Mouse (Mus musculus): ENCODE data around the gene Nlk. TPM values are rescaled to one million over a fixed set of nuclear protein-coding genes. Genes with fewer than 3 reads are reported as not detected.
A peak's percentile ranks its signal among the peaks of the same experiment; 100 is the strongest.

The Nlk gene
- 12.0 and 14.0 TPM in 2 replicates for polyA plus RNA-seq (2015; fragmentation: Nextera tagmentation; extraction: Ambion mirVana)

- 0% methylated on average over 55 of the region's 65 CpGs for WGBS
- peak within 1 kb of the TSS; percentile 88 for H3K27ac ChIP-seq
- H3K4me1 ChIP-seq: peaks cover 28% of the 10 kb centered on the region
- no peaks in the 10 kb centered on the region for H3K27me3 ChIP-seq
- no peaks in the 10 kb centered on the region for H3K36me3 ChIP-seq
- peak; percentile 100 for ATAC-seq (ENCODE audit: borderline replicate concordance, extremely low read depth, low FRiP score, low TSS enrichment)
- H3K4me3 ChIP-seq: peak within 1 kb of the TSS; percentile 90
- peak within 1 kb of the TSS; percentile 61 for H3K4me2 ChIP-seq
- no peaks in the 10 kb centered on the region for H3K9me3 ChIP-seq
- peak within 1 kb of the TSS; percentile 89 for H3K9ac ChIP-seq
These were observed at the start of gene Nlk for GRCm38 (mm10) chr11:78696777-78697752. Gene Nlk, minus strand, starts transcription at chr11:78697373.

DNA sequence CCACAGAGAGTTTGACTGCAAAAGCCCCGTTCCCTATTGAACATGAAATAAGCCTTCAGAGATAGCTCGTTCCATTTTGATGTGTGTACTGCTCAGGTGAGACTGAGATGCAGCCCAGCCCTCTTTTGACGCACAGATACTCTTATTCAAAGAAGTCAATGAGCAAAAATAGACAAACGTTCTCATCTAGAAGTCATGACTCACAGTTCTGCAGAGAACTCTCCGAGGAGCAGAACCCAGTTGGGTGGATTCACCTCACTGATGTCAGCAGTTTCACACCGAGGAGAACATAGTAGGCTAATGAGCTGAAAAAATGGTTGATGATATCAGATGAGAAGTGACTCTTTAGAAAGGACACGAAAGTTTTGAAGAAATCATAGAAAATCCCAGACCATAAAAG lies 49.1 kb upstream of the Nlk start:
- WGBS: 83% methylated on average over 7 of the region's 7 CpGs
- H3K4me3 ChIP-seq: no peak overlapping the region
- H3K27me3 ChIP-seq: no peaks in the 10 kb centered on the region
- H3K9ac ChIP-seq: no peak overlapping the region
- H3K27ac ChIP-seq: no peak overlapping the region
- peaks cover 12% of the 10 kb centered on the region; the same call in 1 of the 2 replicates for H3K4me1 ChIP-seq
- H3K4me2 ChIP-seq: no peak overlapping the region
- H3K36me3 ChIP-seq: 0 out of 2 replicates have a peak, but pooled peaks cover 15% of the 10 kb centered on the region
- H3K9me3 ChIP-seq: no peaks in the 10 kb centered on the region
- ATAC-seq (ENCODE audit: borderline replicate concordance, extremely low read depth, low FRiP score, low TSS enrichment): no peak

DNA sequence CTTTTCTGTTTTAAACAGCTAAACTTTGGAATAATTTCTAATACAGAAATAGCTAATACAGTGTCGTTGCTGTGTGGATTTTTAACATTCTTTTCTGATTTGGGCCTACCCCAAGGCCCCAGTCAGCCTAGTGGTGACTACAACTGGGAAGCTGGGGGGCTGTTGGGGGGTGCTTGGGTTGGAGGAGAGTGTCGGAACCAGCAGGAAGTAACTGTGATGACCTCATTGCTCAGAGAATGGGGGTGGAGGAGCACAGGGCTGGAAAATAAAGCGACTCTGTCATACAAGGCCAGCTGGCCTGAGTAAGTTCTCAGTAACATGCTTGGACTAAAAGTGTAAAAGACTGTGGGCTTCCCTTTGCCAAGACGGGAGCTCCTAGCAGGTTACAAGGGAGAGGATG lies 48.3 kb upstream of the Nlk start:
- 37% methylated on average over 4 of the region's 4 CpGs for WGBS
- H3K4me1 ChIP-seq: peaks cover 7% of the 10 kb centered on the region; the same call in 1 of the 2 replicates
- no peaks in the 10 kb centered on the region for H3K27me3 ChIP-seq
- ATAC-seq (ENCODE audit: borderline replicate concordance, extremely low read depth, low FRiP score, low TSS enrichment): no peak
- no peaks in the 10 kb centered on the region for H3K9me3 ChIP-seq
- H3K27ac ChIP-seq: no peak overlapping the region
- H3K36me3 ChIP-seq: 0 out of 2 replicates have a peak, but pooled peaks cover 15% of the 10 kb centered on the region
- H3K4me2 ChIP-seq: no peak overlapping the region
- no peak overlapping the region for H3K9ac ChIP-seq
- no peak overlapping the region for H3K4me3 ChIP-seq

- ATAC-seq (ENCODE audit: borderline replicate concordance, extremely low read depth, low FRiP score, low TSS enrichment): no peak
- no peak overlapping the region for H3K27ac ChIP-seq
- no peaks in the 10 kb centered on the region for H3K27me3 ChIP-seq
- no peaks in the 10 kb centered on the region for H3K4me1 ChIP-seq
- H3K4me2 ChIP-seq: no peak overlapping the region
- 50% methylated on average over 3 of the region's 3 CpGs for WGBS
- no peak overlapping the region for H3K9ac ChIP-seq
- no peaks in the 10 kb centered on the region for H3K36me3 ChIP-seq
- H3K4me3 ChIP-seq: no peak overlapping the region
- no peaks in the 10 kb centered on the region for H3K9me3 ChIP-seq
These were observed 45.3 kb upstream of the Nlk start for GRCm38 (mm10) chr11:78742461-78742860.

DNA sequence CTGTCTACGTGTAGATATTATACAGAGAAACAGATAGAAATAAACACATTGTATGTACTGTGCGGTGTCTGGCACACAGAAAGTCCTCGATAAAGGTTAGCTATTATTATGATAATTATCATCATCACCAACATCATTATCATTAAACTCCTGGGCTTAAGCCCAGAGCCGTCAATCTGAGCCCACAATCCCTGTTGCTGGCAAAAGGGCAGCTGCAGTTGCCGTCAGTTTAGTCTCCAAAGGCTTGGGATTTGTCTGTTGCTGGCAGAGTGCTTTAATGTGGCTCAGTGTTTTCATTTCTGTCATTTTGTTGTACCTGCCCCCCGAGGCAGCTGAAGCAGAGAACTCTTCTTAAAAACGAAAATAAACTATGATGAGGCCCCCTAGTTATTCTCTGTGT lies 44.8 kb upstream of the Nlk start:
- Histone ChIP-seq H3K27me3 (no peaks in the 10 kb centered on the region), H3K4me1 (no peaks in the 10 kb centered on the region), H3K4me2 (no peak overlapping the region), H3K9me3 (no peaks in the 10 kb centered on the region), H3K36me3 (no peaks in the 10 kb centered on the region), H3K27ac (no peak overlapping the region), H3K9ac (no peak overlapping the region), H3K4me3 (no peak overlapping the region)
- no peak for ATAC-seq (ENCODE audit: borderline replicate concordance, extremely low read depth, low FRiP score, low TSS enrichment)
- 53% methylated on average over 7 of the region's 7 CpGs for WGBS

DNA sequence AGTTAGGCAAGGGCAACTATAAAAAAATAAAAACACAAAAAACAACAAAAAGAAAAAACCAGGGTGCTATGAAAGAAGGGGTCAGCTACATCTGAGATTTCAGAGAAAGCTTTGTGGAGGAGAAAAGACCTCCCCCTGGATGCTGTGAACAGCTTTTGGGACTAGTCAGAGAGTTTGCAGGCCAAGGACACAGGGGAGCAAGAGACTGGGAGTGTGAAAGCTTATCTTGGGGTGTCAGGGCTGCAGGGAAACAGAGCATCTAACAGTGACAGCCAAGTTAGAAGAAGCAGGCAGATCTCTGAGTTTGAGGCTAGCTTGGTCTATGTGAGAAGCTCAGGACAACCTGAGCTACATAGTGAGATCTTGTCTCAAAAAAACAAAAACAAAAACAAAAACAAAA lies 42.2 kb upstream of the Nlk start:
- Histone ChIP-seq H3K9ac (no peak overlapping the region), H3K27me3 (no peaks in the 10 kb centered on the region)
- ATAC-seq (ENCODE audit: borderline replicate concordance, extremely low read depth, low FRiP score, low TSS enrichment): no peak

GRCm38 (mm10) chr11:78736877-78737408 lies 39.8 kb upstream of the Nlk start:
- H3K4me3 ChIP-seq: no peak overlapping the region
- H3K9ac ChIP-seq: no peak overlapping the region
- no peak overlapping the region for H3K4me2 ChIP-seq
- WGBS: 69% methylated on average over 3 of the region's 3 CpGs
- no peaks in the 10 kb centered on the region for H3K36me3 ChIP-seq
- no peak for ATAC-seq (ENCODE audit: borderline replicate concordance, extremely low read depth, low FRiP score, low TSS enrichment)
- H3K9me3 ChIP-seq: no peaks in the 10 kb centered on the region
- no peaks in the 10 kb centered on the region for H3K27me3 ChIP-seq
- H3K4me1 ChIP-seq: no peaks in the 10 kb centered on the region
- H3K27ac ChIP-seq: no peak overlapping the region

More for the DNA sequence above, 42.2 kb upstream of the Nlk start:
- H3K4me2 ChIP-seq: no peak overlapping the region
- no peaks in the 10 kb centered on the region for H3K4me1 ChIP-seq
- H3K36me3 ChIP-seq: no peaks in the 10 kb centered on the region
- H3K27ac ChIP-seq: no peak overlapping the region
- no peak overlapping the region for H3K4me3 ChIP-seq
- H3K9me3 ChIP-seq: no peaks in the 10 kb centered on the region

- WGBS: 80% methylated on average over 1 of the region's 1 CpGs
- Histone ChIP-seq H3K9ac (no peak overlapping the region), H3K27ac (no peak overlapping the region), H3K9me3 (no peaks in the 10 kb centered on the region), H3K27me3 (no peaks in the 10 kb centered on the region), H3K4me2 (no peak overlapping the region), H3K4me1 (no peaks in the 10 kb centered on the region), H3K36me3 (no peaks in the 10 kb centered on the region), H3K4me3 (no peak overlapping the region)
- ATAC-seq (ENCODE audit: borderline replicate concordance, extremely low read depth, low FRiP score, low TSS enrichment): no peak
These were observed 38.0 kb upstream of the Nlk start for GRCm38 (mm10) chr11:78735168-78735567.

- Histone ChIP-seq H3K9me3 (no peaks in the 10 kb centered on the region), H3K4me3 (no peak overlapping the region), H3K27ac (no peak overlapping the region), H3K4me1 (no peaks in the 10 kb centered on the region), H3K4me2 (no peak overlapping the region), H3K9ac (no peak overlapping the region), H3K27me3 (no peaks in the 10 kb centered on the region), H3K36me3 (no peaks in the 10 kb centered on the region)
- 58% methylated on average over 6 of the region's 6 CpGs for WGBS
- ATAC-seq (ENCODE audit: borderline replicate concordance, extremely low read depth, low FRiP score, low TSS enrichment): no peak
These were observed 35.4 kb upstream of the Nlk start for GRCm38 (mm10) chr11:78732619-78733018.

DNA sequence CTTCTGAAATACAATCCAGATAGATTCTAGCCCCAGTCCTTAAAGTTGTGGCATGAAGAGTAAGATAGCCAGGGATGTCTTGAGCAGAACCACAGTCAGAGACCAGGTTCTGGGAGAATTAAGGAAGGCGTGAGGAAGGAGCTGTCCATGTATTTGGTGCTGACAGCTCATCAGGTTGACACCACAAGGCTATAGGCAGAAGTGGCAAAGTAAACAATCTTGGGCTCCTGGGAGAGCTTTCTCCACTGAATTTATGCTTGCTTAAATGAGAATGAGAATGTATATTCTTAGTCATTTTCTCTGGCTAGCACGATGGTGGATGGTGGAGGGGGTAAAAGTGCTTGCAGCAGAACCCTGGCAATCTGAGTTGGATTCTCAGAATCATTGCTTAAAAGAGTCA lies 33.7 kb upstream of the Nlk start:
- no peak for ATAC-seq (ENCODE audit: borderline replicate concordance, extremely low read depth, low FRiP score, low TSS enrichment)
- no peak overlapping the region for H3K9ac ChIP-seq
- WGBS: 11% methylated on average over 2 of the region's 2 CpGs
- no peaks in the 10 kb centered on the region for H3K27me3 ChIP-seq
- H3K27ac ChIP-seq: no peak overlapping the region
- no peak overlapping the region for H3K4me3 ChIP-seq
- no peak overlapping the region for H3K4me2 ChIP-seq
- H3K4me1 ChIP-seq: no peaks in the 10 kb centered on the region
- H3K36me3 ChIP-seq: no peaks in the 10 kb centered on the region
- no peaks in the 10 kb centered on the region for H3K9me3 ChIP-seq

DNA sequence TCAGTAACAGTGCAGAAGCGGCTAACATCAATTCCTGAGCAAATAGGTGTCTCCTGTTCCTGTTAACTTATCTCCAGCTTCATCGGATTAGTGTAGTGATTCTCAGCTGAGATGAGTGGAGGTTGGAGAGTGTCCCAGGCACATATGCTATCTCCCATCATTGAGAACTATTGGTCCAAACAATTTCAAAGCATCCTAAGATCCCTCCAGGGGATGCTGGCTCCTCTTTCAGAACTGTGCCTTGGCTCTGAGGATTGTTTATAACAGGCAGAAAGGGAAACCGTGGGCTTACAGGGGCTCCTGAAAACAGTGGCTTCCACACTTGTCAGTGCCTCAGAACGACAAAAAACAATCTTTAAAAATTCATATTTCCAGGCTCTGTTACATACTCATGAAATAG lies 30.9 kb upstream of the Nlk start:
- Histone ChIP-seq H3K36me3 (no peaks in the 10 kb centered on the region), H3K27ac (no peak overlapping the region), H3K9me3 (no peaks in the 10 kb centered on the region), H3K4me2 (no peak overlapping the region), H3K9ac (no peak overlapping the region), H3K27me3 (no peaks in the 10 kb centered on the region), H3K4me1 (no peaks in the 10 kb centered on the region), H3K4me3 (no peak overlapping the region)
- WGBS: 61% methylated on average over 4 of the region's 4 CpGs
- ATAC-seq (ENCODE audit: borderline replicate concordance, extremely low read depth, low FRiP score, low TSS enrichment): no peak

- Histone ChIP-seq H3K4me3 (no peak overlapping the region), H3K9me3 (no peaks in the 10 kb centered on the region), H3K27ac (no peak overlapping the region), H3K9ac (no peak overlapping the region), H3K4me2 (no peak overlapping the region), H3K36me3 (no peaks in the 10 kb centered on the region), H3K27me3 (no peaks in the 10 kb centered on the region), H3K4me1 (no peaks in the 10 kb centered on the region)
- ATAC-seq (ENCODE audit: borderline replicate concordance, extremely low read depth, low FRiP score, low TSS enrichment): no peak
- 75% methylated on average over 3 of the region's 3 CpGs for WGBS
These were observed 29.2 kb upstream of the Nlk start for GRCm38 (mm10) chr11:78726366-78726765.
